Mouse (Mus musculus) skeletal muscle tissue, adult 2 months (tissue): Measurements from ENCODE around the gene Psg27.
"Not testable (repeated sequence)": the region's sequence is repeated elsewhere in the genome, so short reads cannot be mapped to it uniquely, and the experiment has no call there.

Source experiments
- DNase-seq: peaks from one replicate; pipeline ENCODE4 v3.0.0-alpha.2; 2012; ENCODE audit warnings: low read depth, low spot score

The Psg27 gene

DNA sequence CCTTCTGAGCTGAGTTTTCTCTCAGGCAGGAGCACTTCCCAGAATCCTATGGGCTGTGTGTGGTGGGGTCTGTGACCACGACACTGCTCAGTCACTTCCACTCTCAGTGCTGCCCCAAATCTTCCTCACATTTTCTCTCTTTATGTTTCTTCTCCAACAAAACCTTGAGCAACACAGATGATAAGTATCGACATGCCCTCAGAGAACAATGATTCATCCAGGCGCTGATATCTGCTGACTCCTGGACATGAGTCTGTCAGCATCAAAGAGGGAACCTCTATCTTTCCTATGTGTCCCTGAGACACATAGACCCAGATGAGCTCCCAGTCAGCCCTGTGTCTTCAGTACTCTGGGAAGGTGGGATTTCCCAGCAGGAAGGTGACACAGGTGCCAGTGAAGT lies at the start of gene Psg27:
Gene Psg27, minus strand, starts transcription at position 101 of the 400 bp plus-strand sequence.
- no peak for DNase-seq

DNA sequence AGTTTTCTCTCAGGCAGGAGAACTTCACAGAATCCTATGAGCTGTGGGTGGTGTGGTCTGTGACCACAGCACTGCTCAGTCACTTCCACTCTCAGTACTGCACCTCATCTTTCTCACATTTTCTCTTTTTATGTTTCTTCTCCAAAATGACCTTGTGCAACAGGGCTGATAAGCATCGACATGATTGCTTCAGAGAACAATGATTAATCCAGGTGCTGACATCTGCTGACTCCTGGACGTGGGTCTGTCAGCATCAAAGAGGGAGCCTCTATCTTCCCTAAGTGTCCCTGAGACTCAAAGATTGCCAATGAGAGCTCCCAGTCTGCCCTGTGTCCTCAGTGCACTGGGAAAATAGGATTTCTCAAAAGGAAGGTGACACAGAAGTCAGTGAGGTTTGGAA lies 49.3 kb upstream of the Psg27 start, which contains the start of gene Psg23:
Gene Psg23, minus strand, starts transcription at position 101 of the 400 bp plus-strand sequence.
- not testable (repeated sequence) for DNase-seq

DNA sequence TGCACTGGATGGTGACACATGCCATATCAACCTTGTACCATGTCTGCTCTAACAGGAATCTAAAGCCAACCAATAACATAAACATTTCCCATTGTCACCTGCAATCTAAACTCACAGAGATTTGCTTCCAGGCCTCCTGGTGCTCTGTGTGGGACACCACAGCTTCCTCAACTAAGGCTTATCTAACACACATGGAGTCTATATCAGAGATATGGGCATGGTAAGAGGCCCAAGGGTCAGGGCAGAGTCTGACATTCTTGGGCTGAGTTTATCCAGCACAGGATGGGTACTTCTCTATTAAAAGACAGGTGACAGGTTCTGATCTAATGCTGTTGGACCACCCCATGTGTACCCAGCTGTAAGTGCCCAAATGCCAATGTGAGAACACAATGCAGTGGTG lies 7.3 kb downstream of the Psg27 start:
- no peak for DNase-seq

DNA sequence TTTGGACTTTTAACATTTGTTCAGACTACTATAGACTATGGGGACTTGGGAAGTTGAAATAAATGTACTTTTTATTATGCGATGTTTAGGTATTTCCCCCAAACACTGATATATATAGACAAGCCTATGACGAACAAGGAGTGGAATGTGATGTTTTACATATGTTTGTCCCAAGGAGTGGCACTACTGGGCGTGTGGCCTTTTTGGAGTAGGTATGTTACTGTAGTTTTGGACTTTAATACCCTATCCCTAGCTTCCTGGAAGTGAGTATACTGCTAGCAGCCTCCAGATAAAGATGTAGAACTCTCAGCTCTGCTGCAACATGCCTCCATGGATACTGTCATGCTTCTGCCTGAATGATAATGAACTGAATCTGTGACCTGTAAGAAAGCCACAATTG lies 11.4 kb downstream of the Psg27 start:
- not testable (repeated sequence) for DNase-seq

DNA sequence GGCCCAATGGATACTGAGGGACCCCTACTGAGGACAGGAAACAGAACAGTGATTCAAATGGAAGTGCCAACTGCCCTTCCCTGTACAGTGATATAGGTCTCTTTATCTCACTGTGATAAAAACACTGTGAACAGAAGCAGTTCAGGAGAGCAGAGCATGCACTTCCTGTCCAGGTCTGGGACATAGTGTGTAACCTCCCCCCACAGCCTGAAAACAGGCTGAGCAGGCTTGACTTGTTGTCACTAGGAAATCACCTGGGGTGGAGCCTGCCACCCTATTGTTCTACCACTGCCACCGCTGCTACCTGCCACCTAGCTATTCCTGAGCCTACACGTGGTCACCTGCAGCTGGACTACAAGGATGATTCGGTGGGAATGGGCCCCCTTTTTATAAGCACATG lies 33.7 kb downstream of the Psg27 start:
- DNase-seq, result no peak

DNA sequence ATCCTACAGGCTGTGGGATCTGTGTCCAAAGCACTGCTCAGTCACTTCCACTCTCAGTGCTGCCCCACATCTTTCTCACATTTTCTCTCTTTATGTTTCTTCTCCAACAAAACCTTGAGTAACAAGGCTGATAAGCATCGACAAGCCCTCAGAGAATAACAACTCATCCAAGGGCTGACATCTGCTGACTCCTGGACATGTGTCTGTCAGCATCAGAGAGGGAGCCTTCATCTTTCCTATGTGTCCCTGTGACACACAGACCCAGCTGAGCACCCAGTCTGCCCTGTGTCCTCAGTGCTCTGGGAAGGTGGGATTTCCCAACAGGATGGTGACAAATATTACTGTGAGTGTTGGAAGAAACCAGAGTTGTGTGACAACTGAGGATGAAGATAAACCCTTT lies 34.9 kb downstream of the Psg27 start, which contains the start of gene Psg25:
Gene Psg25, minus strand, starts transcription at position 101 of the 400 bp plus-strand sequence.
- no peak for DNase-seq

DNA sequence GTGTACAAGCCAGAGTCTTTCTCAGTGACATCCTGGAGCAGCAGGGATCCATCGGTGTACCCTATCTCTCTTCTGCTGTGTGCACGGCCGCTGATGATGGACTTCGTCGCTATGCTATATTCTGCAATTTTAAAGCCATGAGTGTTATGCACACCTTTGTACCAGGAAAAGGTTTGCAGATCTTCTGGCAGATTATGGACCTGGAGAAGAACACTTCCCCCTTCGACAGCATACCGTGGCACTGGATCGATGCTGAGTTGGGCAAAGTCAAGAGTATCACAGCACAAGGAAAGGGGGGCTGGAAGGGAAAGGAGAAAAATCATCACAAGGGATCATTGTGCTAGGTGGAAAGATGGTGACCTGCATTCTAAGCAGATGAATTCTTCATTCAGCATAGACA lies 42.4 kb downstream of the Psg27 start:
- DNase-seq, result no peak

DNA sequence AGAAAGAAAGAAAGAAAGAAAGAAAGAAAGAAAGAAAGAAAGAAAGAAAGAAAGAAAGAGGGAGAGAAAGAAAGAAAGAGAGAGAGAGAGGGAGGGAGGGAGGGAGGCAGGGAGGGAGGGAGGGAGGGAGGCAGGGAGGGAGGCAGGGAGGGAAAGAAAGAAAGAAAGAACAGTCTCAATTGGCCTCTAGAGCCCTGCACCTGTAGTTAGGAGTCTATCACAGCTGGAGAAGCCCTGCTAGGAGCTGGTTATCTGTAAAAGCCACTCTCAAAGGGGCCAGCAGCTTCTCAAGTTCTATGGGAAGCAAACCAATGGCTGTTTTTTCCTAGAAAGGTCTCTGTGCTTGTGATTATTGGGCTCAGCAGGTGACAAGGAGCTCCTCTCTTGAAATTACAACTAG lies 54.3 kb downstream of the Psg27 start:
- not testable (repeated sequence) for DNase-seq

DNA sequence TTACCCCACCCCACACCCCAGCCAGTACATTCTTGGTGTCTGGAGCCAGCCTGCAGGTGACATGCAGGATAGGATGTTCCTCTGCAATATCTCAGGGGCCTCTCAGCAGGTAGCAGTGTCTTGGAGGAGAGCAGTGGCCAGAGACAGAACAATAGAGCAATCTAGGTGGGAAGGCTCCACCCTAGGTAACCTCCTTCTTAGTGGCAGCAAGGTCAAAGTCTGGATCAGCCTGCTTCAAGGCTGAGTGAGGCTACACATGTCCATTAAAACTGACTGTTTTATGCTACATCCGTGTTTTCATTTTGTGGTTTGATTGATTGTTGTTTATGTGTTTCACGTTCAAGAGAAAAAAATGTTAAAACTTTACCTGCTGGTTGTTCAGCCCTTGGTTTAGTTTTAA lies 54.7 kb downstream of the Psg27 start:
- not testable (repeated sequence) for DNase-seq

DNA sequence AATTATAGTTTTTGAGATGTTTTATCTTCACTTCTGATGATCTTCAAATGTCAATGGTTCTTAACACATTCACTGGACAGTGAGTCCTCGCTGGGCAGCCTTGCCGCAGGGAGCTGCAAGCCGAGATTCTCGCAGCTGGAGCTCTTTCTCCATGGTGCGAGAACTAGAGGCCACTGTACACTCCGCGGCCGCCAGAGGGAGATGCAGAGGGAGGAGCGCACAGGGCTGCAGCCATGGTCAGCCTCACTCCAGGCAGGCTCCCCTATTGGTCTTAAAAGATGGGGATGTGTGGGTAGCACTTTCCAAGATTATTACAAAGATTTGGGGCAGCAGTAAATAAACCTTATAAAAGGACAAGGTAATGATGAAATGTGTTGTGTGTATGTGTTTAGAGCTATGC lies 55.6 kb downstream of the Psg27 start:
- no peak for DNase-seq
